Mouse (Mus musculus): Measurements from ENCODE around the gene Alk.

DNA sequence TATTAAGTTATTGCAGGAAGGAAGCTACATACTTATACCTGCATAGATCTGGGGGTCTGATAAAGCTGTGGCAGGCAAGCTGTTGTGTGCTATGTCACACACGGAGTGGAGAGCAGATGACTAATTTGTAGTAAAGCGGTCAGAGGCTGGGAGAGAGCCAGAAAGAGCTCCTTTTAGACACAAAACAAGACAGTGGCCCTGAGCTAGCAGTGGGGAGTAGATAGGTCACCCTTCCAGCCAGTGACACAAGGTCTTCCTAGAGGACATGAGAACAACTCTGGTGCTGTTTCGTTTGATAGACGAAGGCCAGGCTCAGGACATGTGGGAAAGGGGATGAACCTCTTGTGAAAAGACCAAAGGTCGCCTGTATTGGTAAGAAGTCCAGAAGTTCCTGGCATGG is 596.0 kb downstream of the Alk start:
- TF ChIP-seq EP300 (IDR thresholded peaks at IDR 0.05; ENCODE audit: insufficient read depth, low read depth, low read length) (no peak), POLR2A (IDR thresholded peaks at IDR 0.05; ENCODE audit: insufficient read depth, low read depth, low read length) (no peak)
